Mouse (Mus musculus): ENCODE data around the gene Emc6. TPM values are rescaled to one million over a fixed set of nuclear protein-coding genes. Genes with fewer than 3 reads are reported as not detected.

Gene Emc6
- polyA plus RNA-seq, 1 experiment from 2014 or later = 114 TPM

- no peak for TF ChIP-seq CTCF (IDR thresholded peaks at IDR 0.05; ENCODE audit: low read depth)
- Histone ChIP-seq H3K36me3 (ENCODE audit: control insufficient read depth, insufficient read depth) (peaks cover 7% of the 10 kb centered on the region), H3K4me1 (replicated peaks; ENCODE audit: control insufficient read depth, insufficient read depth, low read length) (no peaks in the 10 kb centered on the region), H3K4me3 (ENCODE audit: low read depth, low read length) (no peak overlapping the region), H3K9me3 (ENCODE audit: control insufficient read depth) (no peaks in the 10 kb centered on the region), H3K27me3 (replicated peaks; ENCODE audit: control insufficient read depth, insufficient read depth, low read length) (no peaks in the 10 kb centered on the region), H3K27ac (ENCODE audit: low read depth, low read length) (0 out of 2 replicates have a peak overlapping the region, but pooled peaks have one; percentile 0), H3K9ac (ENCODE audit: low read depth, low read length) (no peak overlapping the region; the same call in 1 of the 2 replicates), H3K4me2 (replicated peaks; ENCODE audit: low read depth) (no peak overlapping the region)
- 37% methylated on average over 5 of the region's 5 CpGs for WGBS
- no peak for ATAC-seq
Measured at GRCm38 (mm10) chr11:73172186-73172585, 4.7 kb downstream of the Emc6 start.

GRCm38 (mm10) chr11:73169231-73169630 is 7.6 kb downstream of the Emc6 start:
- Histone ChIP-seq H3K4me1 (replicated peaks; ENCODE audit: control insufficient read depth, insufficient read depth, low read length) (no peaks in the 10 kb centered on the region), H3K9me3 (ENCODE audit: control insufficient read depth) (no peaks in the 10 kb centered on the region), H3K36me3 (ENCODE audit: control insufficient read depth, insufficient read depth) (peaks cover under 1% of the 10 kb centered on the region; the same call in 1 of the 2 replicates), H3K9ac (ENCODE audit: low read depth, low read length) (no peak overlapping the region), H3K27ac (ENCODE audit: low read depth, low read length) (no peak overlapping the region), H3K4me2 (replicated peaks; ENCODE audit: low read depth) (no peak overlapping the region), H3K27me3 (replicated peaks; ENCODE audit: control insufficient read depth, insufficient read depth, low read length) (no peaks in the 10 kb centered on the region), H3K4me3 (ENCODE audit: low read depth, low read length) (no peak overlapping the region)
- TF ChIP-seq CTCF (IDR thresholded peaks at IDR 0.05; ENCODE audit: low read depth) = peak; percentile 82
- ATAC-seq = peak; percentile 35; the same call in 1 of the 2 replicates
- 51% methylated on average over 4 of the region's 4 CpGs for WGBS

DNA sequence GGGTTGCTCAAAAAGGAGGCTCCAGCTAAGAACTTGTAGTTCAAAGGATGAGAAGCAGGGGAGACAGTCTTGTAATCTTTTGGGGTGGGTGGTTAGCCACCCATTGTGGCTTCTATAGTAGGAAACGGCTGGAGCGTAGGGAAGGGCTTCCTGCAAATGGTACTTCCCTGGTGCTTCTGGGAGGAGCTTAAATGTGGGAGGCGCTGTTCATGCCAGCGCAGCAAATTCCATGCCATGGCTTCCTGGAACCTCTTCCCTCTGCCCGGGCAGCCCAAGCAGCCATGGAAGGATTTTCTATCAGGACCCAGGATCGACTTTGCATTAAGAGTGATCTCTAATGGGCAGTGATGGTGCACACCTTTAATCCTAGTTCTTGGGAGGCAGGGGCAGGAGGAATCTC is 8.3 kb downstream of the Emc6 start:
- H3K4me2 ChIP-seq (replicated peaks; ENCODE audit: low read depth) = no peak overlapping the region
- no peaks in the 10 kb centered on the region for H3K27me3 ChIP-seq (replicated peaks; ENCODE audit: control insufficient read depth, insufficient read depth, low read length)
- WGBS = 80% methylated on average over 6 of the region's 6 CpGs
- no peak overlapping the region for H3K9ac ChIP-seq (ENCODE audit: low read depth, low read length)
- no peak overlapping the region for H3K4me3 ChIP-seq (ENCODE audit: low read depth, low read length)
- no peak for TF ChIP-seq CTCF (IDR thresholded peaks at IDR 0.05; ENCODE audit: low read depth)
- H3K4me1 ChIP-seq (replicated peaks; ENCODE audit: control insufficient read depth, insufficient read depth, low read length) = no peaks in the 10 kb centered on the region
- ATAC-seq = no peak
- H3K9me3 ChIP-seq (ENCODE audit: control insufficient read depth) = no peaks in the 10 kb centered on the region
- H3K27ac ChIP-seq (ENCODE audit: low read depth, low read length) = no peak overlapping the region
- no peaks in the 10 kb centered on the region for H3K36me3 ChIP-seq (ENCODE audit: control insufficient read depth, insufficient read depth)

DNA sequence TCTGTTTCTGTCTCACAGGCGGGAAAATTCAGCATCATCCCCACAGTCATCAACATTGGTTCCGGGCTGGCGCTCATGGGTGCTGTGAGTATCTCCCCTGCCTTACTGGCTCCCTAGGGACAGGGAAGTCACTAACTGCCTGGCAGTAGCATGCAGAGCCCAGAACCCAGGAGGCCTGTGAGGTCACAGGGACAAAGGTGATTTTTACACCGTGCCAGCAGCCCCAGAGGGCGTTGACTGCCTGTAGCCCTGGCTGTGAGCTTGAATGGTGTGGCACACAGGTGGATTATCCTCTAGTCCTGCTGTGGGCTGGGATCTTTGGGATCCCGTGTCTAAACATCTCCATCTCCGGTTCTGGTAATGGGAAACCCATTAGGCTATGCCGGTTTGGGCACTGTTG is 8.8 kb downstream of the Emc6 start:
- no peak overlapping the region for H3K9ac ChIP-seq (ENCODE audit: low read depth, low read length)
- H3K4me3 ChIP-seq (ENCODE audit: low read depth, low read length) = no peak overlapping the region
- no peaks in the 10 kb centered on the region for H3K27me3 ChIP-seq (replicated peaks; ENCODE audit: control insufficient read depth, insufficient read depth, low read length)
- H3K27ac ChIP-seq (ENCODE audit: low read depth, low read length) = no peak overlapping the region
- H3K36me3 ChIP-seq (ENCODE audit: control insufficient read depth, insufficient read depth) = no peaks in the 10 kb centered on the region
- H3K4me2 ChIP-seq (replicated peaks; ENCODE audit: low read depth) = no peak overlapping the region
- H3K4me1 ChIP-seq (replicated peaks; ENCODE audit: control insufficient read depth, insufficient read depth, low read length) = no peaks in the 10 kb centered on the region
- no peak for TF ChIP-seq CTCF (IDR thresholded peaks at IDR 0.05; ENCODE audit: low read depth)
- H3K9me3 ChIP-seq (ENCODE audit: control insufficient read depth) = no peaks in the 10 kb centered on the region
- WGBS = 76% methylated on average over 8 of the region's 8 CpGs
- no peak for ATAC-seq

GRCm38 (mm10) chr11:73162284-73162683 is 14.6 kb downstream of the Emc6 start:
- no peak for TF ChIP-seq CTCF (IDR thresholded peaks at IDR 0.05; ENCODE audit: low read depth)
- Histone ChIP-seq H3K4me3 (ENCODE audit: low read depth, low read length) (no peak overlapping the region), H3K9ac (ENCODE audit: low read depth, low read length) (no peak overlapping the region), H3K36me3 (ENCODE audit: control insufficient read depth, insufficient read depth) (no peaks in the 10 kb centered on the region), H3K27me3 (replicated peaks; ENCODE audit: control insufficient read depth, insufficient read depth, low read length) (peaks cover 8% of the 10 kb centered on the region; the same call in 1 of the 2 replicates), H3K4me1 (replicated peaks; ENCODE audit: control insufficient read depth, insufficient read depth, low read length) (no peaks in the 10 kb centered on the region), H3K27ac (ENCODE audit: low read depth, low read length) (no peak overlapping the region), H3K9me3 (ENCODE audit: control insufficient read depth) (no peaks in the 10 kb centered on the region), H3K4me2 (replicated peaks; ENCODE audit: low read depth) (no peak overlapping the region)
- WGBS = 64% methylated on average over 5 of the region's 5 CpGs
- no peak for ATAC-seq

- Histone ChIP-seq H3K9me3 (ENCODE audit: control insufficient read depth) (no peaks in the 10 kb centered on the region), H3K27ac (ENCODE audit: low read depth, low read length) (no peak overlapping the region), H3K4me3 (ENCODE audit: low read depth, low read length) (no peak overlapping the region), H3K4me1 (replicated peaks; ENCODE audit: control insufficient read depth, insufficient read depth, low read length) (no peaks in the 10 kb centered on the region), H3K4me2 (replicated peaks; ENCODE audit: low read depth) (no peak overlapping the region), H3K9ac (ENCODE audit: low read depth, low read length) (no peak overlapping the region), H3K36me3 (ENCODE audit: control insufficient read depth, insufficient read depth) (no peaks in the 10 kb centered on the region), H3K27me3 (replicated peaks; ENCODE audit: control insufficient read depth, insufficient read depth, low read length) (peaks cover 8% of the 10 kb centered on the region; the same call in 1 of the 2 replicates)
- ATAC-seq = no peak
- no peak for TF ChIP-seq CTCF (IDR thresholded peaks at IDR 0.05; ENCODE audit: low read depth)
- whole genome bisulfite sequencing = 88% methylated on average over 4 of the region's 4 CpGs
Measured at GRCm38 (mm10) chr11:73161616-73162015, 15.2 kb downstream of the Emc6 start.

DNA sequence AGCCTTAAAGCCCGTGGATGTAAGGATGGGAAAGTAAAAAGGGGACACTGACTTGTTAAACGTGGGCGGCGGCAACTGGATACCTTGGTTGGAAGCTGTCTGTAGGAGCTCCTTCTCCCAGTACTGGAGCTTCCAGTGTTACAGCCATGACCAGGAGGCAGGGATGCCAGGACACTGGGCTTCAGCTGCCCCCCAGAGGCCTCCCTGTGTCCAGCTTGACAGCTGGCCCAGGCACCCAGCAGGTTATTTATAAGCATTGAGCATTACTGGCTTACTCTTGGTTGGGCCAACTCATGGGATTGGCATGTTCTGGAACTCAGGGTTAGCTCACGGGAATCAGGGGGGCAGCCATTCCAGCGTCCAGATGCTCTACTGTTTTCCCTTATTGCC is 16.0 kb downstream of the Emc6 start:
- Histone ChIP-seq H3K27me3 (replicated peaks; ENCODE audit: control insufficient read depth, insufficient read depth, low read length) (peaks cover 8% of the 10 kb centered on the region; the same call in 1 of the 2 replicates), H3K9me3 (ENCODE audit: control insufficient read depth) (no peaks in the 10 kb centered on the region), H3K36me3 (ENCODE audit: control insufficient read depth, insufficient read depth) (no peaks in the 10 kb centered on the region), H3K9ac (ENCODE audit: low read depth, low read length) (peak overlapping the region; percentile 27; the same call in 1 of the 2 replicates), H3K27ac (ENCODE audit: low read depth, low read length) (no peak overlapping the region), H3K4me1 (replicated peaks; ENCODE audit: control insufficient read depth, insufficient read depth, low read length) (no peaks in the 10 kb centered on the region), H3K4me3 (ENCODE audit: low read depth, low read length) (peak overlapping the region; percentile 40), H3K4me2 (replicated peaks; ENCODE audit: low read depth) (peak overlapping the region; percentile 74)
- no peak for ATAC-seq
- WGBS = 35% methylated on average over 6 of the region's 6 CpGs
- no peak for TF ChIP-seq CTCF (IDR thresholded peaks at IDR 0.05; ENCODE audit: low read depth)

All from intestine, postnatal 0 days (tissue).